Mouse (Mus musculus) olfactory bulb, adult 2 months (tissue): Measurements from ENCODE around the gene Uqcrc1. TPM values are rescaled to one million over a fixed set of nuclear protein-coding genes. Genes with fewer than 3 reads are reported as not detected.

Experiments
- H3K27ac ChIP-seq: fragments of 200-500 bp; 2 replicates; pipeline ENCODE4 v1.5.1; 2012; ENCODE audit warnings: low read depth, low read length; ENCODE audit not compliant: insufficient read depth
- H3K4me1 ChIP-seq: fragments of 200-500 bp; 2 replicates; pipeline ENCODE4 v1.6.1; 2012; ENCODE audit warnings: low read length; ENCODE audit not compliant: control insufficient read depth, insufficient read depth
- H3K4me3 ChIP-seq: fragments of 200-500 bp; 2 replicates; pipeline ENCODE4 v1.5.1; 2012; ENCODE audit warnings: mild to moderate bottlenecking, low read depth, low read length, moderate library complexity; ENCODE audit not compliant: insufficient read depth
- CTCF ChIP-seq: fragments of 200-500 bp; IDR thresholded peaks from 2 replicates; pipeline ENCODE4 v1.5.1; 2012; ENCODE audit warnings: low read depth, mild to moderate bottlenecking, low read length, moderate library complexity; ENCODE audit not compliant: insufficient read depth
- POLR2A ChIP-seq: fragments of 200-500 bp; IDR thresholded peaks from 2 replicates; pipeline ENCODE4 v1.6.1; 2012; ENCODE audit warnings: mild to moderate bottlenecking, low read depth, low read length, moderate library complexity; ENCODE audit not compliant: insufficient read depth
- WGBS: fragments of 180-500 bp; shearing (Covaris S2); methylation state at CpG from one replicate; pipeline ENCODE4 v1.1.7; 2018; 5-methylcytosine and 5-hydroxymethylcytosine counted together
- polyA plus RNA-seq: library from polyadenylated mRNA; stranded (reverse); fragments of >200 nt; gene quantifications from 2 replicates; pipeline ENCODE4 v1.2.4, GENCODE M21; 2012; ENCODE audit warnings: low replicate concordance; ENCODE audit not compliant: missing spikeins, insufficient read depth, insufficient read length

The Uqcrc1 gene
- polyA plus RNA-seq, 1 experiment: 636 TPM

GRCm38 (mm10) chr9:108945608-108946007 lies 9.2 kb downstream of the Uqcrc1 start:
- H3K4me1 ChIP-seq: peaks cover 21% of the 10 kb centered on the region
- no peak overlapping the region for H3K4me3 ChIP-seq
- H3K27ac ChIP-seq: no peak overlapping the region
- 84% methylated on average over 5 of the region's 5 CpGs for WGBS
- no peak for TF ChIP-seq POLR2A
- no peak for TF ChIP-seq CTCF

GRCm38 (mm10) chr9:108949231-108949966 lies 13.0 kb downstream of the Uqcrc1 start:
- Histone ChIP-seq H3K27ac (no peak overlapping the region), H3K4me3 (no peak overlapping the region), H3K4me1 (peaks cover 25% of the 10 kb centered on the region)
- 79% methylated on average over 13 of the region's 13 CpGs for WGBS
- TF ChIP-seq POLR2A: no peak
- TF ChIP-seq CTCF: no peak

GRCm38 (mm10) chr9:108949967-108950728 lies 13.7 kb downstream of the Uqcrc1 start:
- WGBS: 80% methylated on average over 9 of the region's 9 CpGs
- no peak overlapping the region for H3K27ac ChIP-seq
- no peak for TF ChIP-seq POLR2A
- TF ChIP-seq CTCF: no peak
- H3K4me1 ChIP-seq: peaks cover 19% of the 10 kb centered on the region
- no peak overlapping the region for H3K4me3 ChIP-seq

- no peak for TF ChIP-seq POLR2A
- TF ChIP-seq CTCF: no peak
- WGBS: 11% methylated on average over 15 of the region's 15 CpGs
- Histone ChIP-seq H3K27ac (no peak within 1 kb of the TSS), H3K4me3 (no peak within 1 kb of the TSS), H3K4me1 (peaks cover 17% of the 10 kb centered on the region; the same call in 1 of the 2 replicates)
These were observed 16.7 kb downstream of the Uqcrc1 start, which contains the start of gene Col7a1 for GRCm38 (mm10) chr9:108953081-108953636. TSS of gene Col7a1 (plus strand) at chr9:108953586.

GRCm38 (mm10) chr9:108955241-108955640 lies 18.8 kb downstream of the Uqcrc1 start:
- H3K4me3 ChIP-seq: no peak overlapping the region
- peaks cover 7% of the 10 kb centered on the region; the same call in 1 of the 2 replicates for H3K4me1 ChIP-seq
- WGBS: 91% methylated on average over 11 of the region's 11 CpGs
- H3K27ac ChIP-seq: no peak overlapping the region
- TF ChIP-seq CTCF (no peak), POLR2A (no peak)

GRCm38 (mm10) chr9:108955846-108956245 lies 19.4 kb downstream of the Uqcrc1 start:
- no peak overlapping the region for H3K27ac ChIP-seq
- 93% methylated on average over 11 of the region's 11 CpGs for WGBS
- H3K4me1 ChIP-seq: peaks cover 7% of the 10 kb centered on the region; the same call in 1 of the 2 replicates
- no peak overlapping the region for H3K4me3 ChIP-seq
- TF ChIP-seq CTCF: no peak
- no peak for TF ChIP-seq POLR2A

GRCm38 (mm10) chr9:108963577-108963976 lies 27.1 kb downstream of the Uqcrc1 start:
- no peaks in the 10 kb centered on the region for H3K4me1 ChIP-seq
- 81% methylated on average over 3 of the region's 3 CpGs for WGBS
- TF ChIP-seq CTCF (no peak), POLR2A (no peak)
- no peak overlapping the region for H3K4me3 ChIP-seq
- H3K27ac ChIP-seq: no peak overlapping the region

- no peak for TF ChIP-seq CTCF
- no peak for TF ChIP-seq POLR2A
- Histone ChIP-seq H3K27ac (no peak overlapping the region), H3K4me1 (no peaks in the 10 kb centered on the region), H3K4me3 (no peak overlapping the region)
- 82% methylated on average over 6 of the region's 6 CpGs for WGBS
These were observed 27.9 kb downstream of the Uqcrc1 start for GRCm38 (mm10) chr9:108964338-108964737.

GRCm38 (mm10) chr9:108970623-108971022 lies 34.2 kb downstream of the Uqcrc1 start:
- 82% methylated on average over 8 of the region's 8 CpGs for WGBS
- TF ChIP-seq CTCF (no peak), POLR2A (no peak)
- H3K4me3 ChIP-seq: no peak overlapping the region
- H3K4me1 ChIP-seq: no peaks in the 10 kb centered on the region
- no peak overlapping the region for H3K27ac ChIP-seq
